Mouse (Mus musculus) G1E-ER4 (cell line): ENCODE results near the gene Maml2. TPM values are rescaled to one million over a fixed set of nuclear protein-coding genes. Genes with fewer than 3 reads are reported as not detected.

Source experiments
- GATA1 ChIP-seq: IDR thresholded peaks from one replicate; pipeline ENCODE4 v1.8.0; 2012; ENCODE audit warnings: low read length, inconsistent platforms
- polyA plus RNA-seq: library from polyadenylated mRNA; stranded (reverse); fragments of >175 nt; gene quantifications from 2 replicates; pipeline ENCODE4 v1.2.3, GENCODE M21; 2012

Gene Maml2
- polyA plus RNA-seq, 1 experiment, result 0.22 TPM

DNA sequence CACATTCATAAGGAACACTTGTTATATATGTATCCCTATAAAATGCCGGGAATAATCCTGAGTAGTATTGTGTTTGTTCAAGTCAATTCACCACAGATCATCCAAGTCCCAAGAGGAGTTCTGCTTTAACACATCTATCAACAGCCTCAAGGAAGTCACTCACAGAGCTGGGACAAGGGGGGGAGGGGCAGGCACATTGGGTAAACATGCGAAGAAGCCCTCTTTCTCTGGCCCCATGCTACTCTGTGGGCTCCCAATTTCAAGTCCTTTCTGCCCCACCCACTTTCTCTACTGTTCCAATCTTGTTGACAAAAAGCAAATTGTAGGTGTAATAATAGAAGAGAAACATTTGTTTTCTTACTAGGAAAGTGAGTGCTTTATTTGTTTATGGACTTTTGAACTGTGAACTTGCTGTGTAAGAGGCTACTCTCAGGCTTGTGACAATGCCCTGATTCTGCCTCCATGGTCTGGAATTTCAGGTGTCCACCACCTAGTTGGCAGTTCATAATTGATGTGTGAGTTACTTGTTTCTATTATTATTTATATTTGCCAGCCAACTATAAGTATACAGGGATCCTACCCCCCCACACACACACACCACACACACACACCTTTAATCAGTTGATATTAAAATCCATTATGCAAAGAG, 131.8 kb downstream of the Maml2 start:
- no peak for TF ChIP-seq GATA1

DNA sequence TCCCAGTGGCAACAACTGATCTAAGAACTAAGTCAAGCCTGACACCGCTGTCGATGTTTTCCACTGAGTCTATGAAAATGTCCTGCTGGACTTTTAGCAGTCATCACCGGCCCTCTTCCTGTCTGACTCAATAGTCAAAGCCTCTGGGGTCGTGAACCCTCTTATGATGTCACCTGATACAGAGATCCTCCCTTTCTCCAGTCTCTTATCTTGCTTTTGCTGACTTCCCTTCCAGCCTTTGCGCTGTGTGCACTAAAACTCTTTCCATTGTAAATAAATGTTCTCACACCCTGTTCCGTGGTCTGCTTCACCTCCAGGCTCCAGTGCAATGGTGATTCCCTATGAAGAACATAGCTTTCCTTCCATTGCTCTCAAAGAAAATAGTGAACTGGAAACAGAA, 132.5 kb downstream of the Maml2 start:
- no peak for TF ChIP-seq GATA1

DNA sequence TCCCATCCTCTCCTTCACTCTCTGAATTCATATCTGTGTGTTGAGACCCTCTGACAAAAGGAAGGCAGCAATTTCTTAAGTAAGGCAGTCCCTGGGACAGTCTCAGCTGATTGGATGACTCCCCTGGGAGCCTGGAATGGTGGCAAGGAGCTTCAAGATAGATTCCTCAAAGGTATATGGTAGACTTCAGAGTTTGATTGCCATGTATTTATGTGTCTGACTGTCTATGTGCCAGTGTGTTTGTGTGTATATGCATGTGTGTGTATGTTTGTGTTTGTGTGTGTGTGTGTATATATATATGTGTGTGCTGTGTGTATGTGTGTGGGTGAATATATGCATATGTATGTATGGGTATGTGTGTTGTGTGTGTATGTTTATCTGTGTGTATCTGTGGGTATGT, 133.0 kb downstream of the Maml2 start:
- no peak for TF ChIP-seq GATA1

DNA sequence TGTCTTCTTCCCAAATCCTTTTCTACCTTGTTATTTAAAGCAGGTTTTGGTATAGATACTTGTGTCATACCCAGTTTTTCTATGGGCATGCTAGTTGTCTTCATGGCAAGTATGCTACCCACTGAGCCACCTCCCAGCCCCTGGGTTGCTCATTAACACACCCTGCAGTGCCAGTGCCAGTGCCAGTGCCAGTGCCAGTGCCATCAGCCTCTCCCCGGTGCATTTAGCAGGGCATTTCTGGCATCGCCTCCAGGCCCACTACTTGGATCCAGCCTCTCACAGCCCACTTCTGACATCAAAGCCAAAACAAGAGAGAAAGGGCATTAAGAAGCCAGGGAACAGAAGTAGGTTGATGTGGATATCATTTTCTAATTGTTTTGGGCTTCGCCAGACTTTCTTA, 133.9 kb downstream of the Maml2 start:
- no peak for TF ChIP-seq GATA1

DNA sequence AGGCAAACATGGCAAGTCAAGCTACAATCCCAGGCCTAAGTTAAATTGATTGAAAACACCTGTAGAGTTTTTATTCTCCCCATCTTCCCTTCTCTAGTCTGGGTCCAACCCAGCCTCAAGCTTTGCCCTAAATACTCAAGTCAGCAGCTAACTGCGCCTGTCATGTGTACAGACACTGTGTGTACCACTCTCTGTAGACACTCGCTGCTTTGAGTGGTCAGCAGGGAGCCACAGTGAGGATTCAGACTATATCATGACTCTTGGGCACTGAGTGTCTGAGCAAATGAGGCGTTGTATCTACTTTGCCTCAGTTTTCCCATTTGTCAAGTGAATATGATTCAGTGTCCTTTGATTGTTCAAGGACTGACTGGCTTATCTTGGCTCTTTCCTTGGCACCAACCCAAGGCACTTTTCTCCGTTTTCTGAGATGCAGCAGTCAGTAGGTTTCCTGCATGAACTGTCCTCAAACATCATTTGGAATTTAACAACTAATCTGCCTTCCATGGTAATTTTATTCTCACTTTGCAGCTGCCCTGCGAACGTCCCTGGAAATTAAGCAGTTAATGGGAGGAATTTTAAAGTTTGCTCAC, 135.8 kb downstream of the Maml2 start:
- no peak for TF ChIP-seq GATA1

DNA sequence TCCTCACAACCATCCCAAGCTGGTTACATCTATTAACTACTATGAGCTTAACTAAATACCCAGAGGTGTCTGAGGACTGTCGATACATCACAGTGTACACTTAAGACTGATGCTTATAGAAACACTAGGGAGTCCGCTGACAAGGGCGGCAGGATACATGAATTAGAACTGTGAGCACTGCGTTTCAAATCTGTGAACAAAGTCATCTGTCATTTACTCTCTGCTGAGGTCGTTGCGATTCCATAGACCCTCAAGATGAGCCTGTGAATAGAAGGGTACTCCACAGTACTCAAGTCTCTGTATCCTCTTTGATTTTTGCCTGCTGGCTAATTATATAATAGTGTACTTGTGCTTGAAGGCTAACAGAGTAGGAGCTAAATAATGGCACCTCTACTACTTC, 143.2 kb downstream of the Maml2 start:
- no peak for TF ChIP-seq GATA1

DNA sequence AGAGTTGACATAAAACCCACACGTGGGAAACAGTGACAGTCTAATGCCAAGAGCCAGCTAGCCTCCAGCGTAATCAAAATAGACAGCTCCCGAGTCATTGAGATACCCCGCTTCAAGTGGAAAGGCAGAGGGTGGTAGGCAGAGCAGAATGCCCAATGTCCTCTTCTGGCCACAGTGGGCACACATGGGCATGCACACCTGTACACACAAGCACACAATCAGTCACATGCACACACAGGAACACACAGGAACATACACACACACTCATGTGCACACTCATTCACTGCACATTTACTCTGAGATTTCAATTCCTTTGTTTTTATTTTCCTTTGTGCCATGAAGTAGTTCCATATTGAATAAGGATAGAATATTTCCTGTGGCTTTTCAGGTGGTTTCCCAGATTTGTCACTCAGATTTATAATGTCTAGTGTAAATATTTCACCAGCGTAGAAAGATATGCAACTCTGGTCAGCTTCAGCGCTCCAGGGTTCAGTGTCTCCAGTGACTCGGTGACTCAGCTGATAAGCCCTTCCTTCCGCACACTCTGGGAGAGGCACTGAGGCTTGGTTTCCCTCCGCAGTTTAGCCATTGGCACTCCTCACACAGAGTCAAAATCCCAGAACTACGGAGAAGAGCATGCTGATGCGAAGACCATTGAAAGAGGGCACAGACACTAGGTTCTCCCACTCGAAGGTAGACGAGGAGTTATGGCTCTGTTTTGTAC, 144.4 kb downstream of the Maml2 start:
- no peak for TF ChIP-seq GATA1

DNA sequence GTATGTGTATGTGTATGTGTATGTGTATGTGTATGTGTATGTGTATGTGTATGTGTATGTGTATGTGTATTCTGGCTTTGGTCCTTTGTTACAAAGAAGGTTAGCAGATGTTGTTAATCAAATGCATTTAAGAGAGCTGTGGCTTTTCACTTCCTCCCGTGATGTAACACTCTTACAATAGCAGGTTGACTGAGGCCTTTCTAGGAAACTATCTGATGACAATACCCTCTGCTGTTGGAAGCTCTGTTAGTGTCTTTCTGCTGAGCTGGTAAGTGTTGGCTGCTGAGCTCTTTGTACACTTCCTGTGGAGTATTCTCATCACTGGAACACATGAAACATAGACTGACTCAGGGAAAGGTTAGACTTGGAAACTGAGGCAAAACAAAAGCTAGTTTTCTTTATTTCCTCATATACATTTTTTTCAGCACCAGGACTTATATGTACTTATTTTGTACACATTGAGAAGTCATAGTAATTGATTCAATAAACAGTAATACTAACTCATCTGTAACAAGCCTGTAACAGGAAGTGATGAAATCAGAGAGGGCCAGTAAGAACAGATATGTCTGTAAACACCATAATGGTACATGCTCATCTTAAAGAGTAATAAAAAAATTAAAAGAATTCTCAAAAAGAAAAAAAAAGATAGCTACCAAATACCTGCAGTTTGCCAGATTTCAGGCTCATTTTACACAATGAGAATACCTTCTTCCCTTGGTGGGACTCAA, 145.9 kb downstream of the Maml2 start:
- TF ChIP-seq GATA1, result no peak

DNA sequence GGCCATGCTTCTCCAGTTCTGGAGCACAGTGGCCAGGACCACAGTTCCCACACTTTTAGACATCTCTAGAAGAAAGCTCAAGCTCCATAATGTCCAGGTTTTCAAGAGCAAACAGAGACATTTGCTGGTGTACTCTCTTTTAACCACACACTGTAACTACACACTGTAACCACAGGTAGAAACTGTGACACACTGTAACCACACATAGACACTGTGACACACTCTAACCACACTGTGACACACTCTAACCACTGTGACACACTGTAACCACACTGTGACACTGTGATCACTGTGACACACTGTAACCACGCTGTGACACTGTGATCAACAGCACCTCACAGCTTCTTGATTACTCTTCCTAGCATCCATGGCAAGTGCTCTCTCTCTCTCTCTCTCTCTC, 148.5 kb downstream of the Maml2 start:
- no peak for TF ChIP-seq GATA1

DNA sequence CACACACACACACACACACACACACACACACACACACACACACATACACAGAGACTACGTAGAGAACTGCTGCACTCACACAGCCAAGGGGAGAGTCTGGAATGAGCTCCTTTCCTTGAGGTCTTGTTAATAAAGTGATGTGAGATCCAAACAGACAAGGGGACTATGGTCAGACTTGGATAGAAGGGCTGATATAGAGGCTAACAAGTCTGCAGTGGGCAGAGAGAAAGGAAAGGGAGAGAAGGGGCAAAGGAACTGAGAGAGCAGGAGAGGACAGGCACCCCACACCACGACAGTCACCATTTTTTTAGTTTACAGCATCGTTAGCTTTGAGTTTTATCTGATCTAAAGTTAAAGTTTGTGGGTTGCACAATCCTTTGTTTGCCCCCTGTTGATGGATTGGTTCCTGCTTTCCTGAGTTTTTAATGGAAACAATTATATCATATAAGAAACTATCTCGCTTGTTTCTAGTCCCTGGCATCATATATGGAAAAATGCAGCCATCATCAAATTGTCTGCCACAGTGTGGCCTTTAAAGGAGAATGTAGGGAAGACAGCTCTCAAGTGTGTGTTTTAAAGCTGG, 149.0 kb downstream of the Maml2 start, which contains the start of gene Gm17571:
Gm17571 (minus strand) TSS at position 51 of the 583 bp plus-strand sequence.
- no peak for TF ChIP-seq GATA1

DNA sequence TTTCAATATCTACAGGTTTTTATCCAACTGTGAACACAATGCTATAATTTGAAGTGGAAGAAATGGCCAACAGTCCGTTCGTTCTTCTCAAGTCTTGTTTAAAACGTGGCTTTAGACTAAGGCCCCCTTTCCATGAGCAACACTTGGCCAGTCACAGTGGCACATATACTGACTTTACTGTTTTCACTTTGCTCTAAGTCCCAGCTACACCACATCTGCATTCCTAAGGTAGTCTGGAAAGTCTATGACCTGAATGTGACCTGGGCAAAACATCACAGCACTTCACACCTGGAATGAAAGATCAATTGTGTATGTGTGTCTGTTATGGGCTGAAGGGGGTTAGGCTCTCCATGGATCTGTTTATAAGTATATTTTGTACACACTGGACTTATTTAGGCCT, 151.0 kb downstream of the Maml2 start:
- TF ChIP-seq GATA1, result no peak

DNA sequence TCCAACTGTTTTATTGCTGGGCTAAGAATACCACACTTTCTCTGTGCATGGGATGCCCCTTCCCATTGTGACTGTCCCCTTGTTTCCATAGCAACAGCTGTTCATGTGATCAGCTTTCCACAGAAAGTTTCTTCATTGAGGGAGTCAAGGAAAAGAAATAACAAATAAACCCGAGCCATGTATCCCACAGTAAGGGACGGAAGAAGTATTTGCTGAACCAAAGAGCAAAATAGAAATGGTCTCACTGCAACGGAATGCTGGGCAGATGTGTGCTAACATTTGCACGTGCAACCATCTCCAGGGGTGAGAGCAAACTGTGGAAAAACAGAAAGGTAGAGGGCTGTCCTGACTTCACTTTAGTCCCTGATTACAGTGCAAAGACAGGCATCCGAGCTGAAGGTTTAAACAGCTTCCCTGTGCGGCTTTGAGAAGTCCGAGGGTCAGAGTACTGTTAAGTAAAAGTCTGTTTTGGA, 156.9 kb downstream of the Maml2 start:
- no peak for TF ChIP-seq GATA1

DNA sequence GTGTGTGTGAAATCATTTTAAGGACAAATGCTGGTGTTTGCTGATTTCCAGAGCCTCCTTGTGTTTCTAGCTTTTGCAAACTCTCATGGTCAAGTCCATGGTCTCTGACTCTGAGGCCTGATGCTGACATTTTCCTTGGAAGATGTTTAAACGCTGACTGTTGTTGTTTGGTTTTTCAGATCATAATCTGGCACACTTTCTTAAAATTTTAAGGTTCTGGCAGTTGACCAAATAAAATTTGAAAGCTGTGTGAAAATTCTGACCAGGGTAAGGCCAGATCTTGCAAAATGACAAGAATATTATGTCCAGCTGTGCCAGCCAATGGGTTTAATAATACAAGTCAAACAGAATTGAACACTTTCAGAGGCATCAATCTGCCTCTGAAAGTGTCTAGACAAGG, 157.5 kb downstream of the Maml2 start:
- TF ChIP-seq GATA1, result no peak

DNA sequence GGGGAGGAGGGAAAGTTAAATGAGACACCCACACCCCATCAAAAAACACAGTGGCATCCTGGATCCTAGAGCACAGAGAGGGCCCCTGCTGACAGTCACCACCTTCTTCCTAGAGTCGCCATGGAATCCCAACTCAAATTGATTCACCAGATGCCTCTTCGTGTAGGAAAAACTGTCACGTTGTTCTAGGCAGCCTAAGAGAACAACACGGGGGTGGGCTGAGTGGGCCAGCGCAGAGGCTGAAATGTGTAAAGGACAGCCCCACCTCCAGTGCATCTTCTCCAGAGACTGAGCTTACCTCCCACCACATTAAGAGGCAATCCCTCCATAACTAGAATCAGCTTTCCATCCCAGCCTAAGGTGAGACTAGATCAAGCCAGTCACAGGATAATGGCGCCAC, 160.0 kb downstream of the Maml2 start:
- TF ChIP-seq GATA1, result no peak

DNA sequence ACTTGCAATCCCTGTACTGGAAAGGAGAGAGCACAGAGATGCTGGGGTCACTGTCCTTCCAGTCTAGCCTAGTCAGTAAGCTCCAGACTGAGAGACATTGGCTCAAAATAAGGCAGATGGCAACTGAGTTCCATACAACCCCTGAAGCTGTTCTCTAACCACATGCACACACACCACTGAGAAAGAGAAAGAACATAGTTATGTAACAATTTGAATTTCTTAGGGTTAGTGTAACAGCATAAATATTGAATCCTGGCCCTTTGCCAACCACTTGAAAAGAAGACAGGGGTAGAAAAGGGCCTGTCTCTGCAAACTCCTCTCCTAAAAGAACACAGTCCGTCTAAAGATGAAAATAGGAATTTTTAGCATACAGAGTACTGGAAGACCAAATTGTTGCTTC, 161.6 kb downstream of the Maml2 start:
- no peak for TF ChIP-seq GATA1

DNA sequence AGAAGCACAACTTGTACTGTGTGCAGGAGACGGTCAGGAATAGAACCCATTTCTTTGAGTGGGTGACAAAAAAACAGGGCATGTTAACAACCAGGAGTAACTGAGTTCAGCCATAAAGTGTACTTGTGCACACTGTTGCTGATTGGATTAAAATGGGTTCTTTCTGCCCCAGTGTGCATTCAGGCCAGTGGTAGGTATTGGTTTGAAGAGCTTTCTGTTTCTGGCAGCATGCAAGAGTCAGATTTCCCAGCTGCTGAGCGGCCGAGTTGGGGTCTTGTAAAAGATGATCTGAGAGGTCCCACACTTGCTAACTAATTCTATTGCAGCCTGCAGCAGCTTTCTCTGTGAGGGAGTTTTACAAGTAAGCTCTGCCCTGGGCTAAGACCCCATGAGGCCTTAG, 162.3 kb downstream of the Maml2 start:
- TF ChIP-seq GATA1, result no peak
